15 mouse cellular contexts compared by ENCODE assay signal in the genomic region with DNA sequence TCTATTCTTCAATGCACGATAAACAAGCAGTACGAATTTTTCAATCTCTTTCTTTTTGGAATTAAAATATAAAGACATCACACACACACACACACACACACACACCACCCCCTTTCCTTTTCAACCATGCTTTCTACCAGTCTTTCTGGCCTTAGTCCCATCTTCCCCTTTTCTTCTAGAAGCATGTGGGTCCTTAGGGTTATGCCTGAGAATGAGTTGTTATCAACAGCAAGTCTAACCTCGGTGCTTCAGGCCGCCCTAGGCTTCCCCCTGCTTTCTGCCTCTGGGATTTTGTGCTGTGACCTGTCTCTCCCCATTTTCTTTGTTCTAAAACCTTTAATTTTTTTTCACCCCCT. TPM values are rescaled to one million over a fixed set of nuclear protein-coding genes. Genes with fewer than 3 reads are reported as not detected.
DNase-seq lines count a peak whose midpoint lies in the region; ATAC-seq and TF ChIP-seq lines count a peak whose summit lies in the region.
"Had no signal": no experiment of that assay in that cellular context is flagged by ENCODE, and none has a peak within 500 bp of the region (broad histone marks: within the 10 kb centered on the region; RNA-seq: fewer than 3 reads in every experiment).

No protein-coding gene starts in this region.

- H3K27me3 ChIP-seq in heart, embryonic 13.5 days (replicated peaks), result peaks cover 4% of the 10 kb centered on the region; the same call in 1 of the 2 replicates
- H3K27me3 ChIP-seq in lung, postnatal 0 days (replicated peaks; ENCODE audit: insufficient read depth, low read length), result no peaks in the 10 kb centered on the region
- H3K27me3 ChIP-seq in intestine, embryonic 15.5 days (replicated peaks), result no peaks in the 10 kb centered on the region
- H3K27me3 ChIP-seq: midbrain, embryonic 15.5 days; neural tube, embryonic 12.5 days had no signal

- intact Hi-C loops in heart, postnatal 25 days (cut with DNase I), result no loop called here

- H3K9ac ChIP-seq in heart, embryonic 13.5 days, result no peak overlapping the region
- no peak overlapping the region for H3K9ac ChIP-seq in lung, postnatal 0 days (replicated peaks; ENCODE audit: low read depth)
- H3K9ac ChIP-seq in intestine, embryonic 15.5 days, result no peak overlapping the region
- H3K9ac ChIP-seq: hindbrain, embryonic 14.5 days; midbrain, embryonic 15.5 days; neural tube, embryonic 12.5 days had no signal

- no peak overlapping the region for H3K4me2 ChIP-seq in heart, embryonic 13.5 days
- no peak overlapping the region for H3K4me2 ChIP-seq in lung, postnatal 0 days (replicated peaks; ENCODE audit: low read depth, low read length)
- H3K4me2 ChIP-seq in intestine, embryonic 15.5 days (replicated peaks), result no peak overlapping the region
- H3K4me2 ChIP-seq: hindbrain, embryonic 14.5 days; midbrain, embryonic 15.5 days; neural tube, embryonic 12.5 days had no signal

- ATAC-seq in heart, embryonic 13.5 days (ENCODE audit: extremely low read depth, insufficient number of reproducible peaks, low FRiP score, low TSS enrichment), result no peak
- peak; percentile 19; the same call in 1 of the 2 replicates for ATAC-seq in lung, postnatal 0 days
- peak; percentile 7; the same call in 1 of the 2 replicates for ATAC-seq in intestine, embryonic 15.5 days
- ATAC-seq: activated CD4-positive, CD25-positive, alpha-beta regulatory T cell, adult 4 months; midbrain, embryonic 15.5 days had no signal

- DNase-seq in heart, postnatal 25 days (ENCODE audit: low spot score), result no peak
- no peak for DNase-seq in lung, postnatal 0 days (ENCODE audit: low spot score)
- no peak for DNase-seq in lung, postnatal 10 days
- no peak for DNase-seq in adipocyte (ENCODE audit: low spot score)
- DNase-seq in thymus, postnatal 36 days, result no peak
- DNase-seq: cerebellum, adult 11-12 months; liver; lung, postnatal 14 days had no signal

- 0 out of 2 replicates have a peak, but pooled peaks cover 3% of the 10 kb centered on the region for H3K4me1 ChIP-seq in heart, embryonic 13.5 days
- H3K4me1 ChIP-seq in lung, postnatal 0 days (ENCODE audit: insufficient read depth, low read depth, low read length), result no peaks in the 10 kb centered on the region
- H3K4me1 ChIP-seq in intestine, embryonic 15.5 days (replicated peaks), result 0 out of 2 replicates have a peak, but pooled peaks cover 3% of the 10 kb centered on the region
- H3K4me1 ChIP-seq: midbrain, embryonic 15.5 days; neural tube, embryonic 12.5 days had no signal

- TF ChIP-seq EP300 in lung, postnatal 0 days (IDR thresholded peaks at IDR 0.05), result no peak

- no peaks in the 10 kb centered on the region for H3K36me3 ChIP-seq in heart, embryonic 13.5 days
- H3K36me3 ChIP-seq in lung, postnatal 0 days (ENCODE audit: insufficient read depth, low read length), result no peaks in the 10 kb centered on the region
- H3K36me3 ChIP-seq in intestine, embryonic 15.5 days, result no peaks in the 10 kb centered on the region
- H3K36me3 ChIP-seq: midbrain, embryonic 15.5 days; neural tube, embryonic 12.5 days had no signal

- WGBS in heart, embryonic 13.5 days, result 50% methylated on average over 4 of the region's 4 CpGs
- WGBS in lung, postnatal 0 days, result 58% methylated on average over 4 of the region's 4 CpGs
- WGBS in intestine, embryonic 15.5 days, result 65% methylated on average over 4 of the region's 4 CpGs

- no peak overlapping the region for H3K4me3 ChIP-seq in heart, embryonic 13.5 days
- H3K4me3 ChIP-seq in lung, postnatal 0 days (ENCODE audit: low read depth, low read length), result no peak overlapping the region
- H3K4me3 ChIP-seq in intestine, embryonic 15.5 days (replicated peaks), result no peak overlapping the region
- H3K4me3 ChIP-seq: left cerebral cortex, adult 2 months; midbrain, embryonic 15.5 days; neural tube, embryonic 12.5 days had no signal

- H3K9me3 ChIP-seq in heart, embryonic 13.5 days, result no peaks in the 10 kb centered on the region
- no peaks in the 10 kb centered on the region for H3K9me3 ChIP-seq in lung, postnatal 0 days (ENCODE audit: low read length)
- no peaks in the 10 kb centered on the region for H3K9me3 ChIP-seq in intestine, embryonic 15.5 days
- H3K9me3 ChIP-seq: midbrain, embryonic 15.5 days; neural tube, embryonic 12.5 days had no signal

- TF ChIP-seq CTCF in lung, postnatal 0 days (IDR thresholded peaks at IDR 0.05), result no peak

- peak overlapping the region; percentile 56; the same call in 1 of the 2 replicates for H3K27ac ChIP-seq in heart, embryonic 13.5 days (replicated peaks)
- H3K27ac ChIP-seq in lung, postnatal 0 days (ENCODE audit: low read length), result no peak overlapping the region
- no peak overlapping the region for H3K27ac ChIP-seq in intestine, embryonic 15.5 days
- H3K27ac ChIP-seq: hindbrain, embryonic 14.5 days; left cerebral cortex, adult 2 months; midbrain, embryonic 15.5 days; neural tube, embryonic 12.5 days had no signal

RNA-seq across cellular contexts. Expression of gene Pgm2, which starts 13.3 kb away (rescaled TPM):
- 17.7 and 18.1 TPM in 2 replicates for polyA plus RNA-seq in heart, embryonic 13.5 days (2015; fragmentation: Nextera tagmentation; extraction: Ambion mirVana)
- total RNA-seq in heart, postnatal 25 days (2021), result 1 to 10 TPM; 5.7 to 6.8 TPM
- polyA plus RNA-seq in lung, postnatal 0 days (2015; fragmentation: Nextera tagmentation; extraction: Ambion mirVana), result 27.0 and 28.3 TPM in 2 replicates
- polyA plus RNA-seq in intestine, embryonic 15.5 days (2015; fragmentation: Nextera tagmentation; extraction: Ambion mirVana), result 35.4 and 39.7 TPM in 2 replicates
